Mouse (Mus musculus): Measurements from ENCODE around the gene Hpse2. TPM values are rescaled to one million over a fixed set of nuclear protein-coding genes. Genes with fewer than 3 reads are reported as not detected.

Hpse2 gene
- total RNA-seq, 1 experiment = 0.27 TPM

GRCm38 (mm10) chr19:42876563-42876962 lies 511.6 kb downstream of the Hpse2 start:
- Histone ChIP-seq H3K36me3 (ENCODE audit: control insufficient read depth, insufficient read depth, low read length, poor library complexity, severe bottlenecking) (no peaks in the 10 kb centered on the region), H3K4me1 (ENCODE audit: control insufficient read depth in 2 of 2, insufficient read depth in 2 of 2, low read length in 2 of 2, poor library complexity in 1 of 2) (no peaks in the 10 kb centered on the region), H3K9me3 (ENCODE audit: control insufficient read depth, insufficient read depth, low read depth, low read length) (no peaks in the 10 kb centered on the region), H3K27ac (ENCODE audit: insufficient read depth, low read depth, low read length, poor library complexity, severe bottlenecking) (no peak overlapping the region), H3K9ac (ENCODE audit: insufficient read depth, low read depth, low read length, poor library complexity, severe bottlenecking) (no peak overlapping the region), H3K4me3 (ENCODE audit: insufficient read depth in 1 of 2, low read depth in 1 of 2, low read length in 2 of 2, poor library complexity in 1 of 2, severe bottlenecking in 1 of 2) (no peak overlapping the region)
- DNase-seq (ENCODE audit: low read depth, low spot score) = no peak
- TF ChIP-seq ZC3H11A (IDR thresholded peaks at IDR 0.05; ENCODE audit: borderline replicate concordance, low read depth, low read length) = no peak
- in situ Hi-C loops (cut with MboI; ENCODE audit: low sequenced_read_pairs in 2 of 2, unreplicated experiment in 2 of 2) = no loop called here

DNA sequence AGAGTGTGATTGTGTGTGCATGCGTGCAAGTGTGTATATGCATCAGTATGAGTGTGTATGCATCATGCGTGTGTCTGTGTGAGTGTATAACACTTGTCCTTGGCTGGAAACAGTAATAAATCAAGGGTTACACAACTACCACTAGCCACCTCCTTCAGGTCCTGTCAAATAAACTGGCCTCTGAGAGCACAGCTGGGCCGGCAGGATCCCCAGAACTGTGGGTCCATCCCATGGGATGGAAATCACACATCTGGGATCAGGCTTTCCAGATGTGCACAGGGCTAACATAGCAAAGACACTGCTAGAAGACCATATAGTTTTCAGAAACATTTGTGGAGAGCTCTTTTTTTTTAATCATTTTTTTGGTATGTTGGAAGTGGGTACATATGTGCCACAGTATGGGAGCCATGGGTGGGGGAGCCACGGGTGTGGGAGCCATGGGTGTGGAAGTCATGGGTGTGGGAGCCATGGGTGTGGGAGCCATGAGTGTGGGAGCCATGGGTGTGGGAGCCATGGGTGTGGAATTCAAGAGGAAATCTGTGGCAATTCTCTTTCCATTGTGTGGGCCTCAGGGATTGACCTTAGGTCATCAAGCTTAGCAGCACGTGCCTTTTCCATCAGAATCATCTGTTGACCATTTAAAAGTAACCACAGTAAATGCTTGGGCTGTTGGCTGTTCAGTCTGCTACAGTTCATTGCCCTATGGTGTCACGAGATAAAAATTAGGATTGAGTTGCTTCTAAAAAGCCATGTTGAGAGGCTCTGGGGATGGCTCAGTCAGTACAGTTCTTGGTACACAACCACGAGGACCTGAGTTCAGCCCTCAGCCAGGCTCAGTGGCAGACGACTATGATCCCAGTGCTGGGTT lies 518.3 kb downstream of the Hpse2 start:
- H3K9me3 ChIP-seq (ENCODE audit: control insufficient read depth, insufficient read depth, low read depth, low read length) = no peaks in the 10 kb centered on the region
- no peak for DNase-seq (ENCODE audit: low read depth, low spot score)
- in situ Hi-C loops (cut with MboI; ENCODE audit: low sequenced_read_pairs in 2 of 2, unreplicated experiment in 2 of 2) = no loop called here
- no peak for TF ChIP-seq HCFC1 (IDR thresholded peaks at IDR 0.05; ENCODE audit: borderline replicate concordance, insufficient read depth, low read length)
- no peak for TF ChIP-seq ZC3H11A (IDR thresholded peaks at IDR 0.05; ENCODE audit: borderline replicate concordance, low read depth, low read length)
- TF ChIP-seq MAFK (IDR thresholded peaks at IDR 0.05; ENCODE audit: insufficient read depth, low read depth, low read length) = no peak
- no peak for TF ChIP-seq ZNF384 (IDR thresholded peaks at IDR 0.05; ENCODE audit: low read depth, low read length)
- TF ChIP-seq CHD2 (IDR thresholded peaks at IDR 0.05; ENCODE audit: low read depth, low read length) = no peak
- H3K4me3 ChIP-seq (ENCODE audit: insufficient read depth in 1 of 2, low read depth in 1 of 2, low read length in 2 of 2, poor library complexity in 1 of 2, severe bottlenecking in 1 of 2) = no peak overlapping the region
- H3K4me1 ChIP-seq (ENCODE audit: control insufficient read depth in 2 of 2, insufficient read depth in 2 of 2, low read length in 2 of 2, poor library complexity in 1 of 2) = no peaks in the 10 kb centered on the region; a peak in 1 of 4 replicates
- H3K27ac ChIP-seq (ENCODE audit: insufficient read depth, low read depth, low read length, poor library complexity, severe bottlenecking) = no peak overlapping the region
- no peaks in the 10 kb centered on the region for H3K36me3 ChIP-seq (ENCODE audit: control insufficient read depth, insufficient read depth, low read length, poor library complexity, severe bottlenecking)
- H3K9ac ChIP-seq (ENCODE audit: insufficient read depth, low read depth, low read length, poor library complexity, severe bottlenecking) = no peak overlapping the region

GRCm38 (mm10) chr19:42868958-42869662 lies 519.0 kb downstream of the Hpse2 start:
- no peaks in the 10 kb centered on the region for H3K36me3 ChIP-seq (ENCODE audit: control insufficient read depth, insufficient read depth, low read length, poor library complexity, severe bottlenecking)
- no peaks in the 10 kb centered on the region; a peak in 1 of 4 replicates for H3K4me1 ChIP-seq (ENCODE audit: control insufficient read depth in 2 of 2, insufficient read depth in 2 of 2, low read length in 2 of 2, poor library complexity in 1 of 2)
- H3K4me3 ChIP-seq (ENCODE audit: insufficient read depth in 1 of 2, low read depth in 1 of 2, low read length in 2 of 2, poor library complexity in 1 of 2, severe bottlenecking in 1 of 2) = no peak overlapping the region
- H3K9ac ChIP-seq (ENCODE audit: insufficient read depth, low read depth, low read length, poor library complexity, severe bottlenecking) = no peak overlapping the region
- no peak overlapping the region for H3K27ac ChIP-seq (ENCODE audit: insufficient read depth, low read depth, low read length, poor library complexity, severe bottlenecking)
- no peaks in the 10 kb centered on the region for H3K9me3 ChIP-seq (ENCODE audit: control insufficient read depth, insufficient read depth, low read depth, low read length)
- in situ Hi-C loops (cut with MboI; ENCODE audit: low sequenced_read_pairs in 2 of 2, unreplicated experiment in 2 of 2) = no loop called here
- TF ChIP-seq MAFK (IDR thresholded peaks at IDR 0.05; ENCODE audit: insufficient read depth, low read depth, low read length) = no peak
- TF ChIP-seq ZNF384 (IDR thresholded peaks at IDR 0.05; ENCODE audit: low read depth, low read length) = no peak
- DNase-seq (ENCODE audit: low read depth, low spot score) = no peak

- Histone ChIP-seq H3K4me1 (ENCODE audit: control insufficient read depth in 2 of 2, insufficient read depth in 2 of 2, low read length in 2 of 2, poor library complexity in 1 of 2) (no peaks in the 10 kb centered on the region), H3K9ac (ENCODE audit: insufficient read depth, low read depth, low read length, poor library complexity, severe bottlenecking) (no peak overlapping the region), H3K4me3 (ENCODE audit: insufficient read depth in 1 of 2, low read depth in 1 of 2, low read length in 2 of 2, poor library complexity in 1 of 2, severe bottlenecking in 1 of 2) (no peak overlapping the region), H3K36me3 (ENCODE audit: control insufficient read depth, insufficient read depth, low read length, poor library complexity, severe bottlenecking) (no peaks in the 10 kb centered on the region), H3K27ac (ENCODE audit: insufficient read depth, low read depth, low read length, poor library complexity, severe bottlenecking) (no peak overlapping the region), H3K9me3 (ENCODE audit: control insufficient read depth, insufficient read depth, low read depth, low read length) (no peaks in the 10 kb centered on the region)
- no peak for DNase-seq (ENCODE audit: low read depth, low spot score)
- no peak for TF ChIP-seq MAFK (IDR thresholded peaks at IDR 0.05; ENCODE audit: insufficient read depth, low read depth, low read length)
- no peak for TF ChIP-seq CHD2 (IDR thresholded peaks at IDR 0.05; ENCODE audit: low read depth, low read length)
- TF ChIP-seq ZNF384 (IDR thresholded peaks at IDR 0.05; ENCODE audit: low read depth, low read length) = no peak
- in situ Hi-C loops (cut with MboI; ENCODE audit: low sequenced_read_pairs in 2 of 2, unreplicated experiment in 2 of 2) = no loop called here
Measured at GRCm38 (mm10) chr19:42863013-42863412, 525.1 kb downstream of the Hpse2 start.
